Mouse (Mus musculus) stomach, embryonic 16.5 days (tissue): Measurements from ENCODE around the gene Trmt6. TPM values are rescaled to one million over a fixed set of nuclear protein-coding genes. Genes with fewer than 3 reads are reported as not detected.

Source experiments
- ATAC-seq: fragments of 200-750 bp; cut with Nextera tagmentation; 2 replicates; pipeline ENCODE4 v1.8.0; 2017; ENCODE audit warnings: moderate number of reproducible peaks, moderate TSS enrichment; ENCODE audit not compliant: insufficient read depth, low FRiP score
- H3K27ac ChIP-seq: fragments of 300-500 bp; sonication (generic); 2 replicates; pipeline ENCODE4 v1.5.1; 2014; ENCODE audit warnings: low read length
- H3K27me3 ChIP-seq: fragments of 300-500 bp; sonication (generic); 2 replicates; pipeline ENCODE4 v1.6.1; 2014; ENCODE audit warnings: low read length, control low read depth, mixed read lengths; ENCODE audit not compliant: control insufficient read depth, insufficient read depth
- H3K36me3 ChIP-seq: fragments of 300-500 bp; sonication (generic); 2 replicates; pipeline ENCODE4 v1.6.1; 2014; ENCODE audit warnings: low read length; ENCODE audit not compliant: control insufficient read depth, insufficient read depth
- H3K4me1 ChIP-seq: fragments of 300-500 bp; sonication (generic); 2 replicates; pipeline ENCODE4 v1.6.1; 2014; ENCODE audit warnings: low read length, control low read depth, mixed read lengths; ENCODE audit not compliant: control insufficient read depth, insufficient read depth
- H3K4me2 ChIP-seq: fragments of 300-500 bp; sonication (generic); 2 replicates; pipeline ENCODE4 v1.6.1; 2014; ENCODE audit warnings: low read depth, low read length, mixed read lengths
- H3K4me3 ChIP-seq: fragments of 300-500 bp; sonication (generic); replicated peaks from 2 replicates; pipeline ENCODE4 v1.5.1; 2014; ENCODE audit warnings: mild to moderate bottlenecking, low read length
- H3K9ac ChIP-seq: fragments of 300-500 bp; sonication (generic); 2 replicates; pipeline ENCODE4 v1.6.1; 2014; ENCODE audit warnings: low read length
- H3K9me3 ChIP-seq: fragments of 300-500 bp; sonication (generic); replicated peaks from 2 replicates; pipeline ENCODE4 v1.6.1; 2016; ENCODE audit warnings: low read length, control low read depth; ENCODE audit not compliant: control insufficient read depth
- WGBS: fragments of 180-500 bp; shearing (Covaris S2); extraction: QIAGEN DNeasy Blood & Tissue Kit; methylation state at CpG from one replicate; pipeline ENCODE4 v1.1.7; 2014; 5-methylcytosine and 5-hydroxymethylcytosine counted together
- polyA plus RNA-seq: library from polyadenylated mRNA; unstranded; fragments of >200 nt; fragmentation: Nextera tagmentation; extraction: Ambion mirVana; gene quantifications from 2 replicates; pipeline ENCODE4 v1.2.1, GENCODE M21; 2015

The Trmt6 gene
- polyA plus RNA-seq, 1 experiment from 2014 or later = 22.9 TPM

DNA sequence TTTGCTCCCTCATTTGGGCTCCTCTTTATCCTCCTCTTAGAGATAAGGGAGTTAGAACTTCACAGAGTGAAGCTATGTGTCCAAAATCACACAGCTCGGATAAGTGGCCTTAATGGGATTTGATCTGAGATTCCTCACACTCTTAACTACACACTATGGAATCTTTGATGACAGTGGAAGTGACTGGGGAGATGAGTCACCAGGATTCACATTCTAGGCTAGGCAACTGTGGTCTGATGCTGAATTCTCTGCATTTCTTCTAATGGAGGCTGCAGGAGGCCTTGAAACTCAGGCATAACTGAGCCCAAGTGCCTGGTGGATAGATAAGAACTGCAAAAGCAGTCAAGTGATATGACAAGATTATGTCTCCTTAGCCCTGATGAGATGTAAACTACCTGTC lies 45.0 kb downstream of the Trmt6 start:
- Histone ChIP-seq H3K27ac (no peak overlapping the region), H3K4me1 (no peaks in the 10 kb centered on the region), H3K4me3 (no peak overlapping the region), H3K9ac (no peak overlapping the region), H3K27me3 (no peaks in the 10 kb centered on the region), H3K9me3 (no peaks in the 10 kb centered on the region), H3K36me3 (no peaks in the 10 kb centered on the region), H3K4me2 (no peak overlapping the region)
- WGBS = 54% methylated on average over 1 of the region's 1 CpGs
- no peak for ATAC-seq

- 75% methylated on average over 5 of the region's 5 CpGs for WGBS
- no peak overlapping the region for H3K27ac ChIP-seq
- H3K4me1 ChIP-seq = no peaks in the 10 kb centered on the region
- no peak for ATAC-seq
- H3K4me3 ChIP-seq = no peak overlapping the region
- no peaks in the 10 kb centered on the region for H3K27me3 ChIP-seq
- no peaks in the 10 kb centered on the region for H3K36me3 ChIP-seq
- no peaks in the 10 kb centered on the region for H3K9me3 ChIP-seq
- no peak overlapping the region for H3K9ac ChIP-seq
- H3K4me2 ChIP-seq = no peak overlapping the region
Measured at GRCm38 (mm10) chr2:132757911-132758310, 57.9 kb downstream of the Trmt6 start.

Other genes starting within 250 kb of the Trmt6 start
- 27.6 and 30.3 TPM in 2 replicates for gene Gpcpd1, start 228.3 kb downstream of the Trmt6 start, polyA plus RNA-seq
- 12.3 and 13.0 TPM in 2 replicates for gene Shld1, start 129.1 kb downstream of the Trmt6 start, polyA plus RNA-seq
- gene Chgb, start 34.8 kb downstream of the Trmt6 start, polyA plus RNA-seq = 17.6 and 18.3 TPM in 2 replicates
- gene Mcm8, start 86 bp upstream of the Trmt6 start, polyA plus RNA-seq = 10.7 and 10.8 TPM in 2 replicates
- gene Crls1, start 30.6 kb upstream of the Trmt6 start, polyA plus RNA-seq = 8.2 and 9.2 TPM in 2 replicates
- 9.5 and 11.5 TPM in 2 replicates for gene Lrrn4, start 64.8 kb upstream of the Trmt6 start, polyA plus RNA-seq
- gene Fermt1, start 129.9 kb upstream of the Trmt6 start, polyA plus RNA-seq = 45.0 and 50.9 TPM in 2 replicates